Mouse (Mus musculus) neutrophil, adult 65 days (primary cell): ENCODE data around the gene Copb2. TPM values are rescaled to one million over a fixed set of nuclear protein-coding genes. Genes with fewer than 3 reads are reported as not detected.

Experiments used
- total RNA-seq: library from RNA; stranded (reverse); gene quantifications from 2 replicates; pipeline ENCODE4 v1.2.4, GENCODE M21; 2023

Copb2 gene
- total RNA-seq: 74.8 and 98.1 TPM in 2 replicates

DNA sequence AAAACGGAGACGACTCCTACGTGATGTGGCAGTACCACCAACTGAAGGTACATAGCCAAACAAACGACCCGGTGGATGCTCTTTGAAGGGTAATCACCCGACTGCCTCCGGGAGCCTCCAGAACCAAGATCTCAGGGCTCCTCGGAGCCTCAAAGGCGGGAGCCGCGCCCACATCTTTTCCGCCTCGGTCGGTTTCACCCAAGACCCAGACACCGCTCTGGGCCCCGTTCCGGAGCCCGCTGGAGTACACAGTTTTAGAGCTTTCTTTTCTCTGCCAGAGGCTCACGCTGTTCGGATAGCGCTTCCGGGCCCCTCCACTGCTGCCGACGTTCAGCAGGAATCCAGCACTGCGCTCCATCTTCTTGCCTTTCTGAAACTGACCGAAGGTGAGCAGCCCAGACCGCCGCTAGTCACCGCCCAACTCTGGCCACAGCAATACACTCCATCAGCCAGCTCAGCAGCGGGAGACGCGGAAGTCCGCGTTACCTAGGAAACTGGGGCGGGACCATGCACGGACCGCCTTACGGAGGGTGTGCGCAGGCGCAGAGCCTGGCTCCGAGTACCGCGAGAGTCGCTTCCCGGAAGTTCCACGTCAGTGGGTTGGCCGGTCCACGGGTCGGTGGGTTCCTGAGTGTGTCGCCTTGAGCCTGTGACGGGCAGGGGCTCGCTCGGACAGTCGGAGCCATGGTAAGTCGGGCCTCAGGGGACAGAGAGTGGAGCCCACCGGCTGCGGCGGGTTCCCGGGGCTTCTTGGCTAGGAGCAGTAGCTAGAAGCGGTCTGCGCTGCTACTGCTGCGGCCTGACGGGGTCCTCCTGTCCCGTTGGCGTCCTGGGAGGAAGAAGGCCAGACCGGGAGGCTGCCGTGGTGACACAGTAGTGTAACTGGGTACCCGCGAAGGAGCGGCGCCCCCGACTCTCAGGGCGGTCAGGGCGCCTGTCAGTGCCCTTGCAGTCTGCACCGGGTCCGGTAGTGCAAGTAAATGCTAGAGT, at the start of gene Copb2:
Copb2 (plus strand) TSS at position 585 of the 990 bp plus-strand sequence.

GRCm38 (mm10) chr9:98601156-98601836, 37.8 kb downstream of the Copb2 start, which contains the start of gene Mrps22:
Gene Mrps22, minus strand, starts transcription at chr9:98601660.

Other genes starting within 250 kb of the Copb2 start
- 0.16 TPM in 1 of 2 replicates, not detected in the other for gene Rbp1, start 140.8 kb upstream of the Copb2 start, total RNA-seq
- not detected in 2 replicates for gene Rbp2, start 77.6 kb upstream of the Copb2 start, total RNA-seq
- gene Mrps22, start 37.9 kb downstream of the Copb2 start, total RNA-seq: 8.3 and 9.0 TPM in 2 replicates